Mouse (Mus musculus) spleen, adult 2 months (tissue): ENCODE measurements around the gene Hat1. TPM values are rescaled to one million over a fixed set of nuclear protein-coding genes. Genes with fewer than 3 reads are reported as not detected.

Experiments
- DNase-seq, 2 experiments: peaks; one replicate each; pipeline versions ENCODE4 v3.0.0 to v3.0.0-alpha.2; 2012 to 2021; ENCODE audit warnings: low spot score in 2 of 2, low read depth in 1 of 2
- H3K27ac ChIP-seq: fragments of 200-500 bp; 2 replicates; pipeline ENCODE4 v1.5.1; 2012; ENCODE audit warnings: low read length, inconsistent platforms; ENCODE audit not compliant: insufficient read depth
- H3K27me3 ChIP-seq: fragments of 200-500 bp; 2 replicates; pipeline ENCODE4 v1.6.1; 2012; ENCODE audit warnings: mild to moderate bottlenecking, moderate library complexity, low read length, inconsistent platforms; ENCODE audit not compliant: control insufficient read depth, insufficient read depth
- H3K36me3 ChIP-seq: fragments of 200-500 bp; 2 replicates; pipeline ENCODE4 v1.6.1; 2012; ENCODE audit warnings: mild to moderate bottlenecking, low read length, inconsistent platforms; ENCODE audit not compliant: control insufficient read depth, insufficient read depth
- H3K4me1 ChIP-seq: fragments of 200-500 bp; 2 replicates; pipeline ENCODE4 v1.6.1; 2011; ENCODE audit warnings: inconsistent platforms; ENCODE audit not compliant: control insufficient read depth, insufficient read depth, insufficient read length
- H3K4me3 ChIP-seq: fragments of 200-500 bp; 2 replicates; pipeline ENCODE4 v1.5.1; 2011; ENCODE audit warnings: mild to moderate bottlenecking, inconsistent platforms; ENCODE audit not compliant: insufficient read depth, insufficient read length; ENCODE audit errors: extremely low read depth
- CTCF ChIP-seq: fragments of 200-500 bp; IDR thresholded peaks from 2 replicates; pipeline ENCODE4 v1.5.1; 2011; ENCODE audit warnings: mild to moderate bottlenecking, inconsistent platforms; ENCODE audit not compliant: insufficient read depth, insufficient read length, insufficient replicate concordance; ENCODE audit errors: extremely low read depth
- POLR2A ChIP-seq: fragments of 200-500 bp; IDR thresholded peaks from 2 replicates; pipeline ENCODE4 v1.6.1; 2011; ENCODE audit warnings: low read depth, low read length, inconsistent platforms
- WGBS: fragments of 180-500 bp; shearing (Covaris S2); methylation state at CpG from one replicate; pipeline ENCODE4 v1.1.7; 2018; 5-methylcytosine and 5-hydroxymethylcytosine counted together
- polyA plus RNA-seq: library from polyadenylated mRNA; depleted of rRNA; stranded (reverse); fragments of >200 nt; gene quantifications from 2 replicates; pipeline ENCODE4 v1.2.3, GENCODE M21; 2012

Gene Hat1
- polyA plus RNA-seq, 1 experiment: 2.5 TPM

DNA sequence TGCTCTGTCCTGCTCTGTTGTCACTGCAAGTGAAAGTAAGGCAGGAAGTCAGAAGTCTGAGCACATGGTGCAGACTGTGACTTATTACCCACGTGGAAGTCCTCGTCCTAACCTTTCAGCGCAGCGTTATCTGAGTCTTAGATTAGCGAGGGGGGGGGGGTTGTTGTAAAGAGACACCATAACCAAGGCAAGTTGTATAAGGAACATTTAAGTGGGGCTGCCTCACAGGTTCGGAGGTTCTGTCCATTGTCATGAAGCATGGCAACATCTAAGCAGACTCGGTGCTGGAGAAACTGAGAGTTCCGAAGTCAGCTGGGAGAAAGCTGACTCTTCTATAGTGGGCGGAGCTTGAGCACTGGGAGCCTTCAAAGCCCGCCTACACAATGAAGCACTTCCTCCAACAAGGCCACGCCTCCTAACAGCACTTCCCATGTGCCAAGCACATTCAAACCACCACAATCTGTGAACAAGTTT, 12.3 kb upstream of the Hat1 start:
- peaks cover 3% of the 10 kb centered on the region; the same call in 1 of the 2 replicates for H3K4me1 ChIP-seq
- no peak overlapping the region for H3K4me3 ChIP-seq
- DNase-seq: no peak
- H3K27me3 ChIP-seq: no peaks in the 10 kb centered on the region
- TF ChIP-seq POLR2A (no peak), CTCF (no peak)
- 70% methylated on average over 11 of the region's 11 CpGs for WGBS
- no peaks in the 10 kb centered on the region for H3K36me3 ChIP-seq
- H3K27ac ChIP-seq: no peak overlapping the region

DNA sequence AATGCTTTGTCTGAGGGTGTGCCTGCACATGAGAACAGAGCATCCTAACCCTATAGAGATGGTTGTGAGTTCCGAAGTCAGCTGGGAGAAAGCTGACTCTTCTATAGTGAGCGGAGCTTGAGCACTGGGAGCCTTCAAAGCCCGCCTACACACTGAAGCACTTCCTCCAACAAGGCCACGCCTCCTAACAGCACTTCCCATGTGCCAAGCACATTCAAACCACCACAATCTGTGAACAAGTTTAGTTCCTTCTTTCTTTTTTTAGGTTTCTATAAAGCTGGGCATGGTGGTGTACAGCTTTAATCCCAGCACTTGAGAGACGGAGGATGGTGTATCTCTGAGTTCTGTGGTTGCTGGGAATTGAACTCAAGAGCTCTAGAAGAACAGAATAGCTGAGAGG, 11.3 kb upstream of the Hat1 start:
- Histone ChIP-seq H3K4me3 (no peak overlapping the region), H3K27ac (peak overlapping the region; percentile 50; the same call in 1 of the 2 replicates)
- 29% methylated on average over 5 of the region's 5 CpGs for WGBS

DNA sequence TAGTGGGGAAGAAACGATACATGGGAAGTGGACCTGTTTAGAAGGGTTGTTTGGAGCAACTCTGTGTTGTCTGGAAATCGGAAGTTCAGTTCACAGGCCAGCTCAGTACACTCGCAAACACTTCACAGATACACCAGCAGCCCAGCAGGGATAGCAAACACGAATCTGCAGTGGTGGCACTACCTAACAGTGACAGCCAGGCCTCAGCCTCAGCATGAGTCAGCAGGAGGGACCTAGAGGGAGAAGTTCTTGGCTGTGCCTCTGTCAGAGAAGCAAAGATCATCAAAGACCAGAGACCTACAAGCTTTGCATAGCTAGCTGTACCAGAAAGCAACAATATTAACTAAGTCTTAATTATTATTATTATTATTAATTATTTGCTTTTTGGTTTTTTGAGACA, 6.8 kb upstream of the Hat1 start:
- no peaks in the 10 kb centered on the region for H3K36me3 ChIP-seq
- no peak for TF ChIP-seq POLR2A
- no peak for TF ChIP-seq CTCF
- no peak overlapping the region for H3K4me3 ChIP-seq
- no peaks in the 10 kb centered on the region for H3K27me3 ChIP-seq
- H3K4me1 ChIP-seq: peaks cover 3% of the 10 kb centered on the region; the same call in 1 of the 2 replicates
- WGBS: 70% methylated on average over 4 of the region's 4 CpGs
- no peak for DNase-seq
- no peak overlapping the region for H3K27ac ChIP-seq

More for the DNA sequence above, 11.3 kb upstream of the Hat1 start:
- no peak for DNase-seq
- Histone ChIP-seq H3K4me1 (peaks cover 3% of the 10 kb centered on the region; the same call in 1 of the 2 replicates), H3K36me3 (no peaks in the 10 kb centered on the region), H3K27me3 (no peaks in the 10 kb centered on the region)
- TF ChIP-seq POLR2A: no peak
- TF ChIP-seq CTCF: no peak

DNA sequence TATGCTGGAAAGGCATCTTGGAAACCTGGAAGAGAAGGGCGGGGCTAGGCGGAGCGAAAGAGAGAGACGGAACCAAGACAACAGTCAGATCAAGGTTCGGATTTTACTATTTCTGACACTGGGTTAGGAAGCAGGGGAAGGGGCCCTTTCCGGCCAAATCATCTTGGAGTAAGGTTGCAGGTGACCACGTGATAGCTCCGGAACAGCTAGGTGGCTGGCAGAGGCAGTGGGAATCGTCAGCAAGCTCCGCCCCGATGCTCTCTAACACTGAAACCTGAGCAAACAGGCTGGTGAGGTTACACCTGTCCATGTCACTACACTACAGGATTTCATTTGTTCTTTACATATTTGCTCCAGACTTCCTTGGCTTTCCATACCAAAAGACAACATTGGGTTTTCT, 4.9 kb upstream of the Hat1 start:
- WGBS: 76% methylated on average over 11 of the region's 11 CpGs
- H3K27ac ChIP-seq: no peak overlapping the region
- H3K36me3 ChIP-seq: no peaks in the 10 kb centered on the region
- H3K4me1 ChIP-seq: no peaks in the 10 kb centered on the region; the same call in 1 of the 2 replicates
- no peaks in the 10 kb centered on the region for H3K27me3 ChIP-seq
- TF ChIP-seq POLR2A (no peak), CTCF (no peak)
- no peak for DNase-seq
- H3K4me3 ChIP-seq: no peak overlapping the region

DNA sequence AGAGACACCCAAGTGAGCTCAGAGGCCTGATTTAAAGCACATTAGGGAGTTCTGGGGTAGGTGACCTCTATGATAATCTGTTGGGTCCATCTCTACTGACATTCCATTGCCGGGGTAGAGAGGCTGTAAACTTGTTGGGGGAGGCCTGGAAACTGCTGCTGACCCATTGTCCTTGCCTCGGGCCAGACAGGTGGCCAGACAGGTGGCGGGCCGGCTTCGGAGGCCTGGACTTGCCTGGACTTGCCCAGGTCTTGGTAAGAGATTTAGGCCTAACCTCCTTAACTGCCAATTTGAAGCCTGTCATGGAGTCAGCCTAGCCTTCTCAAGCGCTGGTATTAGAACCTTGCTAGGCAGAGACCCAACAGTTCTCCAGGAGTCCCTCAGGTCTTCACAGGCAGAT, 992 bp upstream of the Hat1 start:
- TF ChIP-seq CTCF: no peak
- no peak for TF ChIP-seq POLR2A
- Histone ChIP-seq H3K27ac (no peak overlapping the region), H3K27me3 (no peaks in the 10 kb centered on the region), H3K4me3 (no peak overlapping the region), H3K36me3 (no peaks in the 10 kb centered on the region), H3K4me1 (no peaks in the 10 kb centered on the region; the same call in 1 of the 2 replicates)
- 93% methylated on average over 6 of the region's 6 CpGs for WGBS
- DNase-seq: no peak

DNA sequence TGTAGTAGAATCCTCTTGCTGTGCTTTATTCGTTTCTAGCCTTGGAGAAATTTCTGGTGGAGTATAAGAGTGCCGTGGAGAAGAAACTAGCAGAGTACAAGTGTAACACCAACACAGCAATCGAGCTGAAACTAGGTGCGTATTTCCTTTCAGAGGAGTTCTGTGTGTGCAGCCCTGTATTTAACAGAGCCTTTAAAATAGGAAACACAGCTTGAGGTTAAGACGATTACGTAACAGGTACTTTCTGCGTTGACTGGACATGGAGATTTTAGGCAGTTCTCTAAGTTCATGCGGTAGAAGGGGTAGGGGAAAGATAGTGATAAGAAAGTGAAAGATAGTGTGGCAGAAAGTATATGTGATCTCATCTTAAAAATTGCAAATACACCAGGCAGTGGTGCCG, 1.1 kb downstream of the Hat1 start:
- TF ChIP-seq CTCF (no peak), POLR2A (no peak)
- DNase-seq: no peak
- Histone ChIP-seq H3K27me3 (no peaks in the 10 kb centered on the region), H3K27ac (no peak overlapping the region), H3K36me3 (no peaks in the 10 kb centered on the region), H3K4me3 (peak overlapping the region; percentile 11; the same call in 1 of the 2 replicates), H3K4me1 (no peaks in the 10 kb centered on the region; the same call in 1 of the 2 replicates)
- 15% methylated on average over 9 of the region's 9 CpGs for WGBS

DNA sequence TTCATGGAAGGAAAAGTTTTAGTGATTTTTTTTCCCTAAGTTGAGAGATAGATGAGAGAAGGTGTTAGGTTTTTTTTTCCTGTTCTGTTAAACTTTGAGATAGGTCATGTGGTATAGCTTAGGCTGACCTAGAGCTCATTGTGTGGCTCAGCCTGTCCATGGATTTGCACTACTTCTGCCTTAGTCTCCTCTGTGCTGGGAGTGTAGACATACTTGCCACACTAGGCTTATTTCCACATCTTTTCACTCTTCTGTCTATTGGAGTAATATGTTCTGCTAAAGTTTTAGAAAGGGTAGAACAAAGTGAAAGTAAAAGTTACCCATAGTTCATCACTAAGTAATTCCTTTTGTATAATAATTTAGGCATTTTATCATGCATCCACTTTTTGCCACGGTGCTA, 16.9 kb downstream of the Hat1 start:
- Histone ChIP-seq H3K27me3 (no peaks in the 10 kb centered on the region), H3K27ac (no peak overlapping the region), H3K4me3 (no peak overlapping the region), H3K4me1 (no peaks in the 10 kb centered on the region), H3K36me3 (peaks cover 4% of the 10 kb centered on the region; the same call in 1 of the 2 replicates)
- DNase-seq: no peak
- 64% methylated on average over 1 of the region's 1 CpGs for WGBS
- no peak for TF ChIP-seq CTCF
- TF ChIP-seq POLR2A: no peak
